Mouse (Mus musculus) lung, postnatal 0 days (tissue): ENCODE measurements around the gene Armc9.

ENCODE experiments used
- CTCF ChIP-seq: IDR thresholded peaks from 2 replicates; pipeline ENCODE4 v1.5.1; 2016; ENCODE audit warnings: antibody characterized with exemption, mild to moderate bottlenecking
- EP300 ChIP-seq: IDR thresholded peaks from 2 replicates; pipeline ENCODE4 v1.6.1; 2016; ENCODE audit warnings: antibody characterized with exemption, mild to moderate bottlenecking, control low read depth

DNA sequence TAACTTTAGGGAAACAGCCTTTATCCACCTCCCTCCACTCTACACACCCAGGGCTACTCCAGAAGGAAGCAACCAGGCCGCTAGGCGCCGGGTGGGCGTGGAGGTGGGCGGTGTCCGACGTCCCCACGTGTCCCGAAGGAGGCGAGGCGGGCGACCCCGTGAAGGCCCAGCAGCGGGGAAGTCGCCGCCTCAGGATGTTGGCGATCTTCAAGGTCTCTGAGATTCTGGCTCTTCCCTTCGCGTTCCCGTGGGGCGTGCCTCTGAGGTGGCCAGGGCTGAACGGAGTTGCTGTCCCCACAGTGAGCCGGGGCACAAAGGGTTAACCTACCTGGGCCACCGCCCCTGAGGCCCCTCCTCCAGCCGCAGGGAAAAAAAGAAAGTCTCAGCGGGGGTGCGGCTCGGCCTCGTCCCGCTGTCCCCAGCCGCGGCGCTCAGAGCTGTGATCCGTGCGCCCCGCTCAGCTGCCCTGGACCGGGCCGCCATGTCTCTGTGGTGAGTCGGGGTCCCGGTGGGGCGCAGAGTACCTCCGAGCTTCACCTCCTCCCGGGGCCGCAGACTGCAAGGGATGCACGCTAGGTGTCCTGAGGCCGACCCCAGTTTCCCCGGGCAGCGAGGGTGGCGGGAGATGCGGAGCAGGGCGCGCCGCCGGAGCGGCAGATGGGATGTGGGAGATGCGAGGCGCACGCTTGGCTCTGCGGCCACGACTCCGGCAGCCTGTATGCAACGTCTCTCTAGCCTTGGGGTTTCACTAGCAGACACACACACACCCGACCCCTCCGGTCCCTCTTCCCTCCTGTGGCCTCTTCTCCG, 148.7 kb downstream of the Armc9 start:
- peak; percentile 38 for TF ChIP-seq CTCF
- no peak for TF ChIP-seq EP300
